Mouse (Mus musculus) brain, embryonic 14.5 days (tissue): ENCODE data around the gene Dctn5.

Source experiments
- CTCF ChIP-seq: fragments of 200-500 bp; IDR thresholded peaks from 2 replicates; pipeline ENCODE4 v1.5.1; 2012; ENCODE audit warnings: inconsistent platforms, mild to moderate bottlenecking, moderate library complexity, borderline replicate concordance; ENCODE audit not compliant: insufficient read depth, insufficient read length; ENCODE audit errors: extremely low read depth
- POLR2A ChIP-seq: fragments of 200-500 bp; IDR thresholded peaks from 2 replicates; pipeline ENCODE4 v1.6.1; 2012; ENCODE audit warnings: mild to moderate bottlenecking, inconsistent platforms, borderline replicate concordance; ENCODE audit not compliant: poor library complexity, insufficient read depth, insufficient read length, severe bottlenecking; ENCODE audit errors: extremely low read depth

GRCm38 (mm10) chr7:122140991-122141390 is 8.2 kb downstream of the Dctn5 start:
- TF ChIP-seq CTCF: no peak
- no peak for TF ChIP-seq POLR2A
